Mouse (Mus musculus): ENCODE results near the gene Ncbp3. TPM values are rescaled to one million over a fixed set of nuclear protein-coding genes. Genes with fewer than 3 reads are reported as not detected.

Ncbp3 gene
- polyA plus RNA-seq, 1 experiment from 2014 or later, result 11.9 TPM

- no peak overlapping the region for H3K9ac ChIP-seq (replicated peaks; ENCODE audit: low read length)
- no peak overlapping the region for H3K27ac ChIP-seq (replicated peaks; ENCODE audit: low read depth, low read length)
- ATAC-seq (replicated peaks; ENCODE audit: insufficient number of reproducible peaks, low FRiP score, low TSS enrichment, low read depth), result no peak
- no peak for DNase-seq (ENCODE audit: low spot score)
- no peaks in the 10 kb centered on the region for H3K9me3 ChIP-seq (replicated peaks; ENCODE audit: control insufficient read depth, low read length)
- H3K4me3 ChIP-seq (ENCODE audit: low read depth, low read length), result no peak overlapping the region
- H3K4me2 ChIP-seq (ENCODE audit: low read depth, low read length), result no peak overlapping the region
- no peaks in the 10 kb centered on the region; the same call in 1 of the 2 replicates for H3K36me3 ChIP-seq (replicated peaks; ENCODE audit: control insufficient read depth, insufficient read depth, low read depth, low read length)
- 88% methylated on average over 5 of the region's 5 CpGs for WGBS
- no peaks in the 10 kb centered on the region for H3K27me3 ChIP-seq (ENCODE audit: control insufficient read depth, insufficient read depth, low read length)
- H3K4me1 ChIP-seq (ENCODE audit: control insufficient read depth, insufficient read depth, low read length), result no peaks in the 10 kb centered on the region
Measured at GRCm38 (mm10) chr11:73057701-73058100, 10.1 kb downstream of the Ncbp3 start.

GRCm38 (mm10) chr11:73059630-73060029 lies 12.0 kb downstream of the Ncbp3 start:
- no peak overlapping the region for H3K4me3 ChIP-seq (ENCODE audit: low read depth, low read length)
- DNase-seq (ENCODE audit: low spot score), result no peak
- no peaks in the 10 kb centered on the region for H3K27me3 ChIP-seq (ENCODE audit: control insufficient read depth, insufficient read depth, low read length)
- 92% methylated on average over 3 of the region's 3 CpGs for WGBS
- no peak overlapping the region for H3K4me2 ChIP-seq (ENCODE audit: low read depth, low read length)
- H3K9ac ChIP-seq (replicated peaks; ENCODE audit: low read length), result no peak overlapping the region
- H3K9me3 ChIP-seq (replicated peaks; ENCODE audit: control insufficient read depth, low read length), result no peaks in the 10 kb centered on the region
- H3K27ac ChIP-seq (replicated peaks; ENCODE audit: low read depth, low read length), result no peak overlapping the region
- no peak for ATAC-seq (replicated peaks; ENCODE audit: insufficient number of reproducible peaks, low FRiP score, low TSS enrichment, low read depth)
- no peaks in the 10 kb centered on the region for H3K4me1 ChIP-seq (ENCODE audit: control insufficient read depth, insufficient read depth, low read length)
- H3K36me3 ChIP-seq (replicated peaks; ENCODE audit: control insufficient read depth, insufficient read depth, low read depth, low read length), result no peaks in the 10 kb centered on the region; the same call in 1 of the 2 replicates

GRCm38 (mm10) chr11:73061413-73061812 lies 13.8 kb downstream of the Ncbp3 start:
- 93% methylated on average over 3 of the region's 3 CpGs for WGBS
- H3K4me3 ChIP-seq (ENCODE audit: low read depth, low read length), result no peak overlapping the region

GRCm38 (mm10) chr11:73071839-73072238 lies 24.3 kb downstream of the Ncbp3 start:
- Histone ChIP-seq H3K4me3 (ENCODE audit: low read depth, low read length) (no peak overlapping the region), H3K9ac (replicated peaks; ENCODE audit: low read length) (no peak overlapping the region), H3K4me1 (ENCODE audit: control insufficient read depth, insufficient read depth, low read length) (no peaks in the 10 kb centered on the region), H3K4me2 (ENCODE audit: low read depth, low read length) (no peak overlapping the region), H3K27ac (replicated peaks; ENCODE audit: low read depth, low read length) (no peak overlapping the region), H3K9me3 (replicated peaks; ENCODE audit: control insufficient read depth, low read length) (no peaks in the 10 kb centered on the region), H3K27me3 (ENCODE audit: control insufficient read depth, insufficient read depth, low read length) (no peaks in the 10 kb centered on the region), H3K36me3 (replicated peaks; ENCODE audit: control insufficient read depth, insufficient read depth, low read depth, low read length) (peaks cover 11% of the 10 kb centered on the region)
- 82% methylated on average over 3 of the region's 3 CpGs for WGBS
- ATAC-seq (replicated peaks; ENCODE audit: insufficient number of reproducible peaks, low FRiP score, low TSS enrichment, low read depth), result no peak
- peak; percentile 19 for DNase-seq (ENCODE audit: low spot score)

More at GRCm38 (mm10) chr11:73061413-73061812, 13.8 kb downstream of the Ncbp3 start:
- Histone ChIP-seq H3K4me2 (ENCODE audit: low read depth, low read length) (no peak overlapping the region), H3K9ac (replicated peaks; ENCODE audit: low read length) (no peak overlapping the region), H3K27me3 (ENCODE audit: control insufficient read depth, insufficient read depth, low read length) (no peaks in the 10 kb centered on the region), H3K36me3 (replicated peaks; ENCODE audit: control insufficient read depth, insufficient read depth, low read depth, low read length) (peaks cover 2% of the 10 kb centered on the region; the same call in 1 of the 2 replicates), H3K4me1 (ENCODE audit: control insufficient read depth, insufficient read depth, low read length) (no peaks in the 10 kb centered on the region), H3K9me3 (replicated peaks; ENCODE audit: control insufficient read depth, low read length) (no peaks in the 10 kb centered on the region), H3K27ac (replicated peaks; ENCODE audit: low read depth, low read length) (no peak overlapping the region)
- no peak for DNase-seq (ENCODE audit: low spot score)
- no peak for ATAC-seq (replicated peaks; ENCODE audit: insufficient number of reproducible peaks, low FRiP score, low TSS enrichment, low read depth)

- WGBS, result 87% methylated on average over 4 of the region's 4 CpGs
- Histone ChIP-seq H3K27ac (replicated peaks; ENCODE audit: low read depth, low read length) (no peak overlapping the region), H3K9me3 (replicated peaks; ENCODE audit: control insufficient read depth, low read length) (no peaks in the 10 kb centered on the region), H3K4me1 (ENCODE audit: control insufficient read depth, insufficient read depth, low read length) (no peaks in the 10 kb centered on the region), H3K4me2 (ENCODE audit: low read depth, low read length) (no peak overlapping the region), H3K27me3 (ENCODE audit: control insufficient read depth, insufficient read depth, low read length) (no peaks in the 10 kb centered on the region), H3K4me3 (ENCODE audit: low read depth, low read length) (no peak overlapping the region), H3K36me3 (replicated peaks; ENCODE audit: control insufficient read depth, insufficient read depth, low read depth, low read length) (peaks cover 5% of the 10 kb centered on the region), H3K9ac (replicated peaks; ENCODE audit: low read length) (no peak overlapping the region)
- DNase-seq (ENCODE audit: low spot score), result no peak
- no peak for ATAC-seq (replicated peaks; ENCODE audit: insufficient number of reproducible peaks, low FRiP score, low TSS enrichment, low read depth)
Measured at GRCm38 (mm10) chr11:73076295-73076694, 28.7 kb downstream of the Ncbp3 start.

- Histone ChIP-seq H3K4me2 (ENCODE audit: low read depth, low read length) (no peak overlapping the region), H3K27me3 (ENCODE audit: control insufficient read depth, insufficient read depth, low read length) (no peaks in the 10 kb centered on the region), H3K36me3 (replicated peaks; ENCODE audit: control insufficient read depth, insufficient read depth, low read depth, low read length) (peaks cover 5% of the 10 kb centered on the region), H3K4me3 (ENCODE audit: low read depth, low read length) (no peak overlapping the region), H3K9ac (replicated peaks; ENCODE audit: low read length) (no peak overlapping the region), H3K9me3 (replicated peaks; ENCODE audit: control insufficient read depth, low read length) (no peaks in the 10 kb centered on the region), H3K27ac (replicated peaks; ENCODE audit: low read depth, low read length) (no peak overlapping the region), H3K4me1 (ENCODE audit: control insufficient read depth, insufficient read depth, low read length) (no peaks in the 10 kb centered on the region)
- ATAC-seq (replicated peaks; ENCODE audit: insufficient number of reproducible peaks, low FRiP score, low TSS enrichment, low read depth) (no peak), DNase-seq (ENCODE audit: low spot score) (no peak)
- 93% methylated on average over 4 of the region's 4 CpGs for WGBS
Measured at GRCm38 (mm10) chr11:73076733-73077132, 29.1 kb downstream of the Ncbp3 start.

- peaks cover 5% of the 10 kb centered on the region for H3K36me3 ChIP-seq (replicated peaks; ENCODE audit: control insufficient read depth, insufficient read depth, low read depth, low read length)
- no peaks in the 10 kb centered on the region for H3K9me3 ChIP-seq (replicated peaks; ENCODE audit: control insufficient read depth, low read length)
- no peak overlapping the region for H3K4me3 ChIP-seq (ENCODE audit: low read depth, low read length)
- ATAC-seq (replicated peaks; ENCODE audit: insufficient number of reproducible peaks, low FRiP score, low TSS enrichment, low read depth) (no peak), DNase-seq (ENCODE audit: low spot score) (no peak)
- no peak overlapping the region for H3K4me2 ChIP-seq (ENCODE audit: low read depth, low read length)
- H3K9ac ChIP-seq (replicated peaks; ENCODE audit: low read length), result no peak overlapping the region
- H3K27me3 ChIP-seq (ENCODE audit: control insufficient read depth, insufficient read depth, low read length), result no peaks in the 10 kb centered on the region
- no peak overlapping the region for H3K27ac ChIP-seq (replicated peaks; ENCODE audit: low read depth, low read length)
- H3K4me1 ChIP-seq (ENCODE audit: control insufficient read depth, insufficient read depth, low read length), result no peaks in the 10 kb centered on the region
- 93% methylated on average over 6 of the region's 6 CpGs for WGBS
Measured at GRCm38 (mm10) chr11:73077211-73077720, 29.7 kb downstream of the Ncbp3 start.

GRCm38 (mm10) chr11:73078615-73079014 lies 31.0 kb downstream of the Ncbp3 start:
- Histone ChIP-seq H3K27ac (replicated peaks; ENCODE audit: low read depth, low read length) (no peak overlapping the region), H3K27me3 (ENCODE audit: control insufficient read depth, insufficient read depth, low read length) (no peaks in the 10 kb centered on the region), H3K9me3 (replicated peaks; ENCODE audit: control insufficient read depth, low read length) (no peaks in the 10 kb centered on the region), H3K4me1 (ENCODE audit: control insufficient read depth, insufficient read depth, low read length) (no peaks in the 10 kb centered on the region), H3K4me2 (ENCODE audit: low read depth, low read length) (no peak overlapping the region), H3K36me3 (replicated peaks; ENCODE audit: control insufficient read depth, insufficient read depth, low read depth, low read length) (peaks cover 5% of the 10 kb centered on the region), H3K9ac (replicated peaks; ENCODE audit: low read length) (no peak overlapping the region), H3K4me3 (ENCODE audit: low read depth, low read length) (no peak overlapping the region)
- 93% methylated on average over 8 of the region's 8 CpGs for WGBS
- DNase-seq (ENCODE audit: low spot score) (no peak), ATAC-seq (replicated peaks; ENCODE audit: insufficient number of reproducible peaks, low FRiP score, low TSS enrichment, low read depth) (no peak)
